Comparison of ENCODE assay signal across 20 mouse cellular contexts in genomic region chr5:23226753-23227152, GRCm38 (mm10).
DNase-seq lines count a peak whose midpoint lies in the region; ATAC-seq lines count a peak whose summit lies in the region.
"Had no signal": no experiment of that assay in that cellular context is flagged by ENCODE, and none has a peak within 500 bp of the region (broad histone marks: within the 10 kb centered on the region; RNA-seq: fewer than 3 reads in every experiment).

No protein-coding gene starts in this region.

- ATAC-seq in frontal cortex, adult (ENCODE audit: low TSS enrichment): peak; percentile 83
- ATAC-seq: CD4-positive, CD25-positive, alpha-beta regulatory T cell, adult 4 months; forebrain, embryonic 14.5 days; forebrain, embryonic 16.5 days had no signal

- DNase-seq in frontal cortex, postnatal 10 days (ENCODE audit: low spot score in 2 of 2): no peak
- peak; percentile 29 for DNase-seq in right cerebral cortex, adult 18-20 months
- no peak for DNase-seq in right cerebral cortex, postnatal 4 days
- peak; percentile 10 for DNase-seq in telencephalon, adult 2 months (ENCODE audit: low read depth, low spot score)
- no peak for DNase-seq in adrenal gland, postnatal 36 days
- DNase-seq: adrenal gland, adult 2 months; adrenal gland, postnatal 10 days; adrenal gland, postnatal 25 days; B cell, adult 2 months; cerebellum, adult 11 months; cerebellum, adult 18-20 months; cerebellum, adult 8-10 months; cerebellum, adult 9-11 months; cerebellum, postnatal 14 days; cerebellum, postnatal 36 days; embryo, embryonic 11 days had no signal

Comparison
In these comparisons a context has a peak if more than half of its experiments do, and no peak if none do; other contexts are left out.
1. DNase-seq: peak in right cerebral cortex, adult 18-20 months (single experiment) and telencephalon, adult 2 months (single experiment); none in frontal cortex, postnatal 10 days (0 of 2), right cerebral cortex, postnatal 4 days (single experiment) and adrenal gland, postnatal 36 days (0 of 2).